Mouse (Mus musculus) common myeloid progenitor, adult 5-6 weeks (primary cell): ENCODE data around the gene Ccl11. TPM values are rescaled to one million over a fixed set of nuclear protein-coding genes. Genes with fewer than 3 reads are reported as not detected.
A peak's percentile ranks its signal among the peaks of the same experiment; 100 is the strongest.

ENCODE experiments used
- ATAC-seq: replicated peaks from 2 replicates; pipeline ENCODE4 v1.8.0; 2016; ENCODE audit warnings: low read depth, mild to moderate bottlenecking, moderate TSS enrichment, inconsistent platforms; ENCODE audit not compliant: poor library complexity, severe bottlenecking
- total RNA-seq: library from RNA; stranded (forward); fragments of 200-1000, 187-1606 nt; gene quantifications from 2 replicates; pipeline ENCODE4 v1.2.3, GENCODE M21; 2017

Gene Ccl11
- total RNA-seq, 1 experiment from 2014 or later: not detected

GRCm38 (mm10) chr11:82045471-82045870, 12.2 kb upstream of the Ccl11 start, which contains the start of gene Ccl7:
TSS of gene Ccl7 (plus strand) at chr11:82045712.
- no peak for ATAC-seq

GRCm38 (mm10) chr11:82047746-82048415, 9.7 kb upstream of the Ccl11 start:
- ATAC-seq: peak; percentile 77

- ATAC-seq: no peak
Observed at GRCm38 (mm10) chr11:82053849-82054248, 3.8 kb upstream of the Ccl11 start.

- ATAC-seq: no peak
Observed at GRCm38 (mm10) chr11:82062226-82062625, 4.6 kb downstream of the Ccl11 start.

GRCm38 (mm10) chr11:82063454-82063853, 5.8 kb downstream of the Ccl11 start:
- ATAC-seq: no peak

GRCm38 (mm10) chr11:82066953-82067571, 9.4 kb downstream of the Ccl11 start:
- ATAC-seq: no peak

GRCm38 (mm10) chr11:82071076-82071475, 13.5 kb downstream of the Ccl11 start:
- no peak for ATAC-seq

GRCm38 (mm10) chr11:82072374-82072773, 14.8 kb downstream of the Ccl11 start:
- ATAC-seq: no peak

GRCm38 (mm10) chr11:82072984-82073383, 15.4 kb downstream of the Ccl11 start:
- no peak for ATAC-seq

- no peak for ATAC-seq
Observed at GRCm38 (mm10) chr11:82073686-82074085, 16.1 kb downstream of the Ccl11 start.

GRCm38 (mm10) chr11:82077031-82077430, 19.4 kb downstream of the Ccl11 start:
- no peak for ATAC-seq

- ATAC-seq: no peak
Observed at GRCm38 (mm10) chr11:82078136-82078730, 20.6 kb downstream of the Ccl11 start.

- no peak for ATAC-seq
Observed at GRCm38 (mm10) chr11:82080865-82081264, 23.2 kb downstream of the Ccl11 start.

GRCm38 (mm10) chr11:82084360-82084759, 26.7 kb downstream of the Ccl11 start:
- no peak for ATAC-seq

GRCm38 (mm10) chr11:82099511-82100323, 42.1 kb downstream of the Ccl11 start:
- no peak for ATAC-seq

- ATAC-seq: peak; percentile 15; the same call in 1 of the 2 replicates
Observed at GRCm38 (mm10) chr11:82101087-82101486, 43.5 kb downstream of the Ccl11 start.

GRCm38 (mm10) chr11:82101529-82101928, 43.9 kb downstream of the Ccl11 start, which contains the start of gene Ccl12:
TSS of gene Ccl12 (plus strand) at chr11:82101845.
- ATAC-seq: peak; percentile 42; the same call in 1 of the 2 replicates

- ATAC-seq: no peak
Observed at GRCm38 (mm10) chr11:82109611-82110010, 52.0 kb downstream of the Ccl11 start.

GRCm38 (mm10) chr11:82110372-82111248, 53.0 kb downstream of the Ccl11 start:
- no peak for ATAC-seq
